Mouse (Mus musculus): ENCODE measurements at regions not wholly inside any gene's neighbourhood (a gene's known extent, or its start where the extent isn't known, plus 50 kb on each side); places are given as distances from the start of the nearest gene placed in this dataset.
A peak's percentile ranks its signal among the peaks of the same experiment; 100 is the strongest.

DNA sequence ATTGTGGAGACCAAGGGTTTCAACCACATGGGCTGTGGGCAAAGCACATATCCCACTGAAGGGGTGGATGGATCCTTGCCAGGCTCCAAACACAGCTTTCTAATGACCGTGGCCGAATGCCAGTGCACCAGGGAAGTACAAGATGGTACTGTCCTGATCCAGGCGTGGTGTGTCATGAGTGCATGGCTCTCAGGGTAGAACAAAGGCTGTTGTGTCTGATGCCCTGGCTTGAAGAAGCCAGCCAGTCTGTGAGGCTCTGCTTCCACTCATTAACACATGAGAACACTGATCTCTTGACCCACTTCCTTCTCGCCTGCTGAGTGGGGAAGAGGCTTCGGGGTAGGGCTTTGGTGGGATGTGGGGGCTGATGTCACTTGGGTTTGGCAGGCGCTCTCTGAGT is 330.7 kb downstream of the Med13l start:
- TF ChIP-seq POLR2A (IDR thresholded peaks at IDR 0.05; ENCODE audit: borderline replicate concordance, extremely low read depth, insufficient read depth, insufficient read length) = no peak
- no peaks in the 10 kb centered on the region for H3K9me3 ChIP-seq (ENCODE audit: control insufficient read depth, low read length)
- no peak overlapping the region for H3K4me3 ChIP-seq (replicated peaks; ENCODE audit: low read length)
- no peak overlapping the region for H3K9ac ChIP-seq (ENCODE audit: low read depth, low read length, severe bottlenecking)
- ATAC-seq (ENCODE audit: low FRiP score, low read depth) (no peak; the same call in 1 of the 2 replicates), DNase-seq (ENCODE audit: low spot score) (peak; percentile 56)
- no peak overlapping the region for H3K27ac ChIP-seq (replicated peaks; ENCODE audit: low read depth, low read length)
- WGBS = 52% methylated on average over 6 of the region's 6 CpGs
- no peak overlapping the region for H3K4me2 ChIP-seq (replicated peaks; ENCODE audit: low read depth, low read length, severe bottlenecking)
- H3K27me3 ChIP-seq (ENCODE audit: control insufficient read depth, insufficient read depth, low read length) = no peaks in the 10 kb centered on the region
- H3K4me1 ChIP-seq (ENCODE audit: control insufficient read depth, insufficient read depth, low read length) = peaks cover 5% of the 10 kb centered on the region; the same call in 1 of the 2 replicates
- no peaks in the 10 kb centered on the region for H3K36me3 ChIP-seq (ENCODE audit: control insufficient read depth, insufficient read depth, low read length)

DNA sequence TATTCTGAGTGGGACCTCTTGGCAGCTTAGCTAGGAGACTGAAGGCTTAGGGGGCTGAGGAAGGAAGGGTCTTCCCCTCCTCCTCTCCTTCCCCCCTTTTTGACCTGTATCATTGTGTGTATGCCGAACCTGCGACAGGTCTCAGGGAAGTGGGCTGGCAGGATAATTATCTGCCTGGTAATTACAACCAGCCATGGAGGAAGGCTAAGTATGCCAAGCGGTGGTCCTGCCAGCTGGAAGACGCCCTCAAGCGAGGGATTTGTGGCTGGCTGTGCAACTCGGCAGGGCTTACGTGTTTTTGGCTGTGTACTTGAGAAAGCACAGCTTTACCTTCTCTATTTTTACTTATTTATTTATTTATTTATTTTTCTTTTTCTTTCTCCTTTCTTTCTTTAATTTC is 347.7 kb downstream of the Med13l start:
- Histone ChIP-seq H3K4me3 (replicated peaks; ENCODE audit: low read length) (no peak overlapping the region), H3K36me3 (ENCODE audit: control insufficient read depth, insufficient read depth, low read length) (no peaks in the 10 kb centered on the region), H3K27ac (replicated peaks; ENCODE audit: low read depth, low read length) (no peak overlapping the region), H3K9ac (ENCODE audit: low read depth, low read length, severe bottlenecking) (no peak overlapping the region), H3K4me2 (replicated peaks; ENCODE audit: low read depth, low read length, severe bottlenecking) (no peak overlapping the region), H3K4me1 (ENCODE audit: control insufficient read depth, insufficient read depth, low read length) (no peaks in the 10 kb centered on the region), H3K9me3 (ENCODE audit: control insufficient read depth, low read length) (no peaks in the 10 kb centered on the region), H3K27me3 (ENCODE audit: control insufficient read depth, insufficient read depth, low read length) (no peaks in the 10 kb centered on the region)
- 16% methylated on average over 7 of the region's 7 CpGs for WGBS
- TF ChIP-seq POLR2A (IDR thresholded peaks at IDR 0.05; ENCODE audit: borderline replicate concordance, extremely low read depth, insufficient read depth, insufficient read length) = no peak
- DNase-seq (ENCODE audit: low spot score) = no peak
- ATAC-seq (ENCODE audit: low FRiP score, low read depth) = no peak

DNA sequence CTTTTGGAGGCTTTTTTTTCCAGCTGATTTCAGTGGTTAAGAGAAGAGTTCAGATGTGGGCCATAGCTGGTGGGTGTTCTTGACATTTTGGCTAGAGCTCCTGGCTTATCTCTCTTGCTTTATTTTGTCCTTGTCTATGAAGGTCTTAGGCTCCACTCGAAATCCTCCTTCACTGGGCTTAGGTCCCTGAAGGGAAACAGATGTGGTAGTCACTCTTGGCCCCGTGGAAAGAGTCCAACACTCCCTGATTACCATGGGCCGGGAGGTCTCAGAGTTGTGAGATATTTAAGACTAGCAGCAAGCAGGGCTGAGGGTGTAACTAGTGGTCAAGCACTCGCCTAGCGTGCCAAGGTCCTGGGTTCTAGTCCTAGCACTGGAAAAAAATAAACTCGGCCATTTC is 349.3 kb downstream of the Med13l start:
- H3K4me3 ChIP-seq (replicated peaks; ENCODE audit: low read length) = no peak overlapping the region
- no peak overlapping the region for H3K4me2 ChIP-seq (replicated peaks; ENCODE audit: low read depth, low read length, severe bottlenecking)
- H3K27me3 ChIP-seq (ENCODE audit: control insufficient read depth, insufficient read depth, low read length) = no peaks in the 10 kb centered on the region
- 70% methylated on average over 6 of the region's 6 CpGs for WGBS
- ATAC-seq (ENCODE audit: low FRiP score, low read depth) (no peak), DNase-seq (ENCODE audit: low spot score) (no peak)
- H3K9me3 ChIP-seq (ENCODE audit: control insufficient read depth, low read length) = no peaks in the 10 kb centered on the region
- H3K36me3 ChIP-seq (ENCODE audit: control insufficient read depth, insufficient read depth, low read length) = no peaks in the 10 kb centered on the region
- H3K4me1 ChIP-seq (ENCODE audit: control insufficient read depth, insufficient read depth, low read length) = no peaks in the 10 kb centered on the region
- no peak overlapping the region for H3K27ac ChIP-seq (replicated peaks; ENCODE audit: low read depth, low read length)
- no peak overlapping the region for H3K9ac ChIP-seq (ENCODE audit: low read depth, low read length, severe bottlenecking)
- TF ChIP-seq POLR2A (IDR thresholded peaks at IDR 0.05; ENCODE audit: borderline replicate concordance, extremely low read depth, insufficient read depth, insufficient read length) = no peak

DNA sequence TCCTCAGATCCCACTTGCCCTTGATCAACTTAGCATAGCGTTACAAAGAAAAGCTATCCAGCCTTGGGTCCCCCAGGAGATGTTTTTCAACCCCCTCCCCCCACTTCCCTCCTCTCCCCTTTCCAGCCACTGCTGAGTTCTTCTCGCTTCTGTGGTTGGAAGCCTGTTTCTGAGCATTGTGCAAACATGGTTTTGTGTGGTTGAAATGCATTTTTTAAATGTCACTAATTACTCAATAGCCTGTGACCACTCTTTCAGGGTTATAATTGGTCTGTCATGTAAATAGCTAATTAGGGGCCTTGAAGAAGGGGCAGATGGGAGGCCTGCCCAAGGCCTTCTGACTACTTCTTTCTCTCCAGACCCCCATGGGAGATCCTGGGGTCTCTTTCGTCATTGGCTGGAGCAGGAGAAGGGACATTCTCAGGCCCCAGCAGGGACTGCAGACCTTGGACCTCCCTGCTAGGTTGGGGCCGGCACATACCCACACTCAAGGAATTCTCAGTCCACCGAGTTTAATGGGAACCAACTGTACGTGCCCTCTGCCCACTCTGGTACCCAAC is 353.8 kb downstream of the Med13l start:
- no peak for TF ChIP-seq POLR2A (IDR thresholded peaks at IDR 0.05; ENCODE audit: borderline replicate concordance, extremely low read depth, insufficient read depth, insufficient read length)
- 48% methylated on average over 6 of the region's 6 CpGs for WGBS

DNA sequence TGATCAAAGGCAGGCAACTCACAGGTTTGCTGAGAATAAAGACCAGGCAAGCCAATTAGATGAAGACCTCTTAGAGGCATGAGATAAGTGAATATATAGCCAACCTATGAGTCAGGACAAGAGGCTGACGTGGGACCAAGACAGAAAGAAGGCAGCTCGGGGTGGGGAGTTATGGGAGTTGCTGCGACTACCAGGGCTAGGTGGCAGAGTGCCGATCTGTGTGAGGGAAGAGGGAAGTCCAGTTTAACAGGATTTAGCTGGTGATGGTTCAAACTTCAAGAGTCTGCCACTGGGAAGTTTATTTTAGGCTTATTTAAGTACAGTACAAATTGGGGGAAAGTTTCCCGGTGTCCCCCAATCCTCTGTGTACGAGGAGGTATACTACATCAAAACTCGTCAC is 362.9 kb downstream of the Med13l start:
- H3K27me3 ChIP-seq (ENCODE audit: control insufficient read depth, insufficient read depth, low read length) = 0 out of 2 replicates have a peak, but pooled peaks cover 1% of the 10 kb centered on the region

More for the DNA sequence above, 353.8 kb downstream of the Med13l start:
- no peak overlapping the region for H3K4me2 ChIP-seq (replicated peaks; ENCODE audit: low read depth, low read length, severe bottlenecking)
- ATAC-seq (ENCODE audit: low FRiP score, low read depth) (no peak), DNase-seq (ENCODE audit: low spot score) (no peak)
- H3K36me3 ChIP-seq (ENCODE audit: control insufficient read depth, insufficient read depth, low read length) = no peaks in the 10 kb centered on the region
- H3K27ac ChIP-seq (replicated peaks; ENCODE audit: low read depth, low read length) = no peak overlapping the region
- no peaks in the 10 kb centered on the region for H3K27me3 ChIP-seq (ENCODE audit: control insufficient read depth, insufficient read depth, low read length)
- H3K4me1 ChIP-seq (ENCODE audit: control insufficient read depth, insufficient read depth, low read length) = no peaks in the 10 kb centered on the region
- H3K9ac ChIP-seq (ENCODE audit: low read depth, low read length, severe bottlenecking) = no peak overlapping the region
- H3K4me3 ChIP-seq (replicated peaks; ENCODE audit: low read length) = no peak overlapping the region
- no peaks in the 10 kb centered on the region for H3K9me3 ChIP-seq (ENCODE audit: control insufficient read depth, low read length)

More for the DNA sequence above, 362.9 kb downstream of the Med13l start:
- ATAC-seq (ENCODE audit: low FRiP score, low read depth) (no peak), DNase-seq (ENCODE audit: low spot score) (no peak)
- H3K4me3 ChIP-seq (replicated peaks; ENCODE audit: low read length) = no peak overlapping the region
- no peak overlapping the region for H3K9ac ChIP-seq (ENCODE audit: low read depth, low read length, severe bottlenecking)
- no peak for TF ChIP-seq POLR2A (IDR thresholded peaks at IDR 0.05; ENCODE audit: borderline replicate concordance, extremely low read depth, insufficient read depth, insufficient read length)
- WGBS = 92% methylated on average over 7 of the region's 7 CpGs
- no peak overlapping the region for H3K27ac ChIP-seq (replicated peaks; ENCODE audit: low read depth, low read length)
- H3K9me3 ChIP-seq (ENCODE audit: control insufficient read depth, low read length) = no peaks in the 10 kb centered on the region
- no peaks in the 10 kb centered on the region for H3K4me1 ChIP-seq (ENCODE audit: control insufficient read depth, insufficient read depth, low read length)
- H3K4me2 ChIP-seq (replicated peaks; ENCODE audit: low read depth, low read length, severe bottlenecking) = no peak overlapping the region
- no peaks in the 10 kb centered on the region for H3K36me3 ChIP-seq (ENCODE audit: control insufficient read depth, insufficient read depth, low read length)

All from limb, embryonic 14.5 days (tissue).